Mouse (Mus musculus): ENCODE measurements around the gene Gnb5.

GRCm38 (mm10) chr9:75347458-75347857 lies 41.4 kb downstream of the Gnb5 start, which contains the start of gene Bcl2l10:
- TF ChIP-seq USF1 (IDR thresholded peaks at IDR 0.05; ENCODE audit: low read depth), result no peak
- TF ChIP-seq CTCF (IDR thresholded peaks at IDR 0.05; ENCODE audit: control insufficient read depth, insufficient read depth, insufficient read length), result no peak
- no peak for TF ChIP-seq FOSL1 (IDR thresholded peaks at IDR 0.05; ENCODE audit: insufficient read depth, low read length, poor library complexity, severe bottlenecking)
- no peak for TF ChIP-seq CEBPB (IDR thresholded peaks at IDR 0.05; ENCODE audit: low read depth)
- no peak for TF ChIP-seq MYOD1 (IDR thresholded peaks at IDR 0.05; ENCODE audit: control insufficient read depth, insufficient read length, low read depth)
- TF ChIP-seq MYOG (IDR thresholded peaks at IDR 0.05; ENCODE audit: control insufficient read depth, extremely low read depth, insufficient read length), result no peak
- TF ChIP-seq MAX (IDR thresholded peaks at IDR 0.05), result no peak

All from C2C12 (cell line).